Mouse (Mus musculus) megakaryocyte-erythroid progenitor cell, adult 5-6 weeks (primary cell): ENCODE results near the gene Ada. TPM values are rescaled to one million over a fixed set of nuclear protein-coding genes. Genes with fewer than 3 reads are reported as not detected.
"Not testable (repeated sequence)": the region's sequence is repeated elsewhere in the genome, so short reads cannot be mapped to it uniquely, and the experiment has no call there.

ENCODE experiments used
- ATAC-seq: replicated peaks from 2 replicates; pipeline ENCODE4 v1.8.0; 2016; ENCODE audit warnings: mild to moderate bottlenecking, inconsistent platforms; ENCODE audit not compliant: severe bottlenecking, poor library complexity, low FRiP score, low TSS enrichment
- total RNA-seq, 2 experiments: library from RNA; stranded (forward) in 1 of 2; stranded (reverse) in 1 of 2; fragments of 200-1000, 215-1000 nt in 1 of 2; fragments of >200 nt in 1 of 2; fragmentation: Nextera tagmentation in 1 of 2; gene quantifications; 2 replicates each; pipeline ENCODE4 v1.2.3; 2014 to 2017

The Ada gene
- total RNA-seq, 2 experiments from 2014 or later = 10.6 to 14.4 TPM

- no peak for ATAC-seq
Measured at GRCm38 (mm10) chr2:163703599-163704260, 46.3 kb downstream of the Ada start.

GRCm38 (mm10) chr2:163702921-163703320 is 47.1 kb downstream of the Ada start:
- ATAC-seq = no peak

GRCm38 (mm10) chr2:163702431-163702830 is 47.6 kb downstream of the Ada start:
- ATAC-seq = no peak

- peak; percentile 78 for ATAC-seq
Measured at GRCm38 (mm10) chr2:163699078-163699780, 50.8 kb downstream of the Ada start.

GRCm38 (mm10) chr2:163697764-163698480 is 52.1 kb downstream of the Ada start:
- no peak for ATAC-seq

- ATAC-seq = peak; percentile 46
Measured at GRCm38 (mm10) chr2:163696763-163697162, 53.3 kb downstream of the Ada start.

- no peak for ATAC-seq
Measured at GRCm38 (mm10) chr2:163693716-163694314, 56.2 kb downstream of the Ada start.

GRCm38 (mm10) chr2:163692873-163693612 is 57.0 kb downstream of the Ada start:
- peak; percentile 72 for ATAC-seq

- peak; percentile 53 for ATAC-seq
Measured at GRCm38 (mm10) chr2:163691846-163692605, 58.0 kb downstream of the Ada start.

- ATAC-seq = no peak
Measured at GRCm38 (mm10) chr2:163690409-163691304, 59.4 kb downstream of the Ada start.

GRCm38 (mm10) chr2:163689771-163690170 is 60.3 kb downstream of the Ada start:
- ATAC-seq = peak; percentile 20; the same call in 1 of the 2 replicates

- ATAC-seq = not testable (repeated sequence)
Measured at GRCm38 (mm10) chr2:163688377-163688776, 61.7 kb downstream of the Ada start.

- ATAC-seq = no peak
Measured at GRCm38 (mm10) chr2:163686886-163687285, 63.2 kb downstream of the Ada start.

GRCm38 (mm10) chr2:163686233-163686632 is 63.8 kb downstream of the Ada start:
- peak; percentile 57 for ATAC-seq

- ATAC-seq = no peak
Measured at GRCm38 (mm10) chr2:163685761-163686200, 64.3 kb downstream of the Ada start.

- ATAC-seq = no peak
Measured at GRCm38 (mm10) chr2:163685287-163685686, 64.8 kb downstream of the Ada start.

- ATAC-seq = no peak
Measured at GRCm38 (mm10) chr2:163682344-163682743, 67.7 kb downstream of the Ada start.

- ATAC-seq = no peak
Measured at GRCm38 (mm10) chr2:163676745-163677144, 73.3 kb downstream of the Ada start.
